Mouse (Mus musculus): ENCODE data around the gene Ankrd28. TPM values are rescaled to one million over a fixed set of nuclear protein-coding genes. Genes with fewer than 3 reads are reported as not detected.

Ankrd28 gene
- polyA plus RNA-seq, 1 experiment from 2014 or later: 9.4 TPM

- 65% methylated on average over 13 of the region's 13 CpGs for WGBS
- Histone ChIP-seq H3K4me1 (ENCODE audit: control insufficient read depth, insufficient read depth, low read length) (no peaks in the 10 kb centered on the region), H3K9me3 (replicated peaks; ENCODE audit: control insufficient read depth, low read length, poor library complexity, severe bottlenecking) (no peaks in the 10 kb centered on the region), H3K36me3 (ENCODE audit: control insufficient read depth, insufficient read depth, low read length) (0 out of 2 replicates have a peak, but pooled peaks cover 5% of the 10 kb centered on the region), H3K4me2 (ENCODE audit: low read length) (no peak overlapping the region), H3K4me3 (ENCODE audit: low read depth, low read length) (no peak overlapping the region), H3K27me3 (ENCODE audit: control insufficient read depth, insufficient read depth, low read depth, low read length) (no peaks in the 10 kb centered on the region), H3K27ac (ENCODE audit: low read length) (peak overlapping the region; percentile 30; the same call in 1 of the 2 replicates), H3K9ac (ENCODE audit: low read depth, low read length) (no peak overlapping the region)
- ATAC-seq: no peak
These were observed 161.3 kb downstream of the Ankrd28 start for GRCm38 (mm10) chr14:31669161-31669611.

- Histone ChIP-seq H3K9me3 (replicated peaks; ENCODE audit: control insufficient read depth, low read length, poor library complexity, severe bottlenecking) (no peaks in the 10 kb centered on the region), H3K36me3 (ENCODE audit: control insufficient read depth, insufficient read depth, low read length) (0 out of 2 replicates have a peak, but pooled peaks cover 5% of the 10 kb centered on the region), H3K9ac (ENCODE audit: low read depth, low read length) (no peak overlapping the region), H3K4me1 (ENCODE audit: control insufficient read depth, insufficient read depth, low read length) (peaks cover under 1% of the 10 kb centered on the region; the same call in 1 of the 2 replicates), H3K4me3 (ENCODE audit: low read depth, low read length) (no peak overlapping the region), H3K4me2 (ENCODE audit: low read length) (no peak overlapping the region), H3K27me3 (ENCODE audit: control insufficient read depth, insufficient read depth, low read depth, low read length) (no peaks in the 10 kb centered on the region), H3K27ac (ENCODE audit: low read length) (no peak overlapping the region)
- no peak for ATAC-seq
- 84% methylated on average over 13 of the region's 13 CpGs for WGBS
These were observed 162.1 kb downstream of the Ankrd28 start for GRCm38 (mm10) chr14:31668326-31668725.

GRCm38 (mm10) chr14:31667741-31668140 is 162.7 kb downstream of the Ankrd28 start:
- Histone ChIP-seq H3K9me3 (replicated peaks; ENCODE audit: control insufficient read depth, low read length, poor library complexity, severe bottlenecking) (no peaks in the 10 kb centered on the region), H3K4me3 (ENCODE audit: low read depth, low read length) (no peak overlapping the region), H3K4me2 (ENCODE audit: low read length) (no peak overlapping the region), H3K4me1 (ENCODE audit: control insufficient read depth, insufficient read depth, low read length) (peaks cover 4% of the 10 kb centered on the region; the same call in 1 of the 2 replicates), H3K27me3 (ENCODE audit: control insufficient read depth, insufficient read depth, low read depth, low read length) (no peaks in the 10 kb centered on the region), H3K9ac (ENCODE audit: low read depth, low read length) (no peak overlapping the region), H3K36me3 (ENCODE audit: control insufficient read depth, insufficient read depth, low read length) (0 out of 2 replicates have a peak, but pooled peaks cover 5% of the 10 kb centered on the region), H3K27ac (ENCODE audit: low read length) (no peak overlapping the region)
- 87% methylated on average over 6 of the region's 6 CpGs for WGBS
- ATAC-seq: no peak

GRCm38 (mm10) chr14:31666931-31667705 is 163.3 kb downstream of the Ankrd28 start:
- ATAC-seq: no peak
- Histone ChIP-seq H3K27ac (ENCODE audit: low read length) (no peak overlapping the region), H3K4me1 (ENCODE audit: control insufficient read depth, insufficient read depth, low read length) (peaks cover 11% of the 10 kb centered on the region; the same call in 1 of the 2 replicates), H3K4me2 (ENCODE audit: low read length) (no peak overlapping the region), H3K9ac (ENCODE audit: low read depth, low read length) (no peak overlapping the region), H3K27me3 (ENCODE audit: control insufficient read depth, insufficient read depth, low read depth, low read length) (no peaks in the 10 kb centered on the region), H3K4me3 (ENCODE audit: low read depth, low read length) (no peak overlapping the region), H3K36me3 (ENCODE audit: control insufficient read depth, insufficient read depth, low read length) (0 out of 2 replicates have a peak, but pooled peaks cover 5% of the 10 kb centered on the region), H3K9me3 (replicated peaks; ENCODE audit: control insufficient read depth, low read length, poor library complexity, severe bottlenecking) (no peaks in the 10 kb centered on the region)
- 95% methylated on average over 28 of the region's 28 CpGs for WGBS

DNA sequence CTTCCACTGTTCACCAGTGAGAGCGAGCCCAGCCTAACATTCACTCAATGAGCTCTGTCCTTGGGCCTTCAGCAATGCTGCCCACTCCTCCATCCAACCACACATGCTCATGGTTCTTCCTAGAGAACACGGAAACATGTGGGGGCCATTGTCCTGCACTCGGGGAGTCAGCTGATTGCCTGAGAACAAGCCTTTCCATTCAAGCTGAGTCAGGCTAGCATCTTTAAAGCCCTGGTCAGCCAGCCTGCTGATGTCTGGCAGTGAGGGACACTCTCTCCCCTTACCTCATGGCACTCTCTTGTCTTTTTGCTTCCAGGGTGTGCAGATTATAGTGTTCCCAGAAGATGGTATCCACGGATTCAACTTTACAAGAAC is 164.9 kb downstream of the Ankrd28 start:
- peaks cover 13% of the 10 kb centered on the region; the same call in 1 of the 2 replicates for H3K4me1 ChIP-seq (ENCODE audit: control insufficient read depth, insufficient read depth, low read length)
- H3K4me2 ChIP-seq (ENCODE audit: low read length): no peak overlapping the region
- no peak overlapping the region for H3K27ac ChIP-seq (ENCODE audit: low read length)
- no peaks in the 10 kb centered on the region for H3K27me3 ChIP-seq (ENCODE audit: control insufficient read depth, insufficient read depth, low read depth, low read length)
- no peak for ATAC-seq
- 86% methylated on average over 4 of the region's 4 CpGs for WGBS
- 0 out of 2 replicates have a peak, but pooled peaks cover 5% of the 10 kb centered on the region for H3K36me3 ChIP-seq (ENCODE audit: control insufficient read depth, insufficient read depth, low read length)
- no peaks in the 10 kb centered on the region for H3K9me3 ChIP-seq (replicated peaks; ENCODE audit: control insufficient read depth, low read length, poor library complexity, severe bottlenecking)
- H3K9ac ChIP-seq (ENCODE audit: low read depth, low read length): no peak overlapping the region
- no peak overlapping the region for H3K4me3 ChIP-seq (ENCODE audit: low read depth, low read length)

DNA sequence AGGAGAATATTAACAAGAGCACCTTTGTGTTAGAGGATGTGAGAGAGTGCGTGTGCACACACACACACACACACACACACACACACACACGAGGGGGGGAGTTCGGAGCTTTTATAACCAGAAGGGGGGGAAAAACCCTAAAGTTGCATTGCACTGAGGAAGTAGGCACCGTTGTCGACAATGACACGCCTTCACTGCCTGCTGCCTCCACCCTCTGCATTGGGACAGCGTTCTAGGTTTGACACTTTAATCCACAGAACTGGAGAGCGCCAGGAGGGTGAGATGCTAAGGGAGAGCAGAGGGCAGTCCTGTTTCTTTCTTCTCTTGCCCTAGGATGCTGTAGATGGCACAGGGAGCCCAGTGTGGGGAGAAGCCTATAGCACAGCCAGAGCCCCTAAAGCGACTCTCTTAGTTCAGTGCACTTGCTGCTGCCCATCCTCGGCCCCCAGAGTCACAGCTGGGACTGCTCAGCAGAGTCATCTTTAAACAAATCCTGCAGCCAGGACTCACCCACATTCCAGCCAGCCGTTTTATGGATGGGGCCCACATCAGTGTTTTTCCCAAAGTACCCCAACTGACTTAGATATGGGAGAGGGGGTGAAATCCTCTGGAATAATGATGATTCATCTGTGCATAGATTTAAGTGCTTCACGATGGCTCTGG is 165.4 kb downstream of the Ankrd28 start:
- Histone ChIP-seq H3K36me3 (ENCODE audit: control insufficient read depth, insufficient read depth, low read length) (0 out of 2 replicates have a peak, but pooled peaks cover 5% of the 10 kb centered on the region), H3K4me2 (ENCODE audit: low read length) (no peak overlapping the region), H3K9me3 (replicated peaks; ENCODE audit: control insufficient read depth, low read length, poor library complexity, severe bottlenecking) (no peaks in the 10 kb centered on the region), H3K27ac (ENCODE audit: low read length) (no peak overlapping the region), H3K4me3 (ENCODE audit: low read depth, low read length) (no peak overlapping the region), H3K27me3 (ENCODE audit: control insufficient read depth, insufficient read depth, low read depth, low read length) (no peaks in the 10 kb centered on the region), H3K9ac (ENCODE audit: low read depth, low read length) (no peak overlapping the region), H3K4me1 (ENCODE audit: control insufficient read depth, insufficient read depth, low read length) (peaks cover 13% of the 10 kb centered on the region; the same call in 1 of the 2 replicates)
- no peak for ATAC-seq
- WGBS: 64% methylated on average over 12 of the region's 12 CpGs

DNA sequence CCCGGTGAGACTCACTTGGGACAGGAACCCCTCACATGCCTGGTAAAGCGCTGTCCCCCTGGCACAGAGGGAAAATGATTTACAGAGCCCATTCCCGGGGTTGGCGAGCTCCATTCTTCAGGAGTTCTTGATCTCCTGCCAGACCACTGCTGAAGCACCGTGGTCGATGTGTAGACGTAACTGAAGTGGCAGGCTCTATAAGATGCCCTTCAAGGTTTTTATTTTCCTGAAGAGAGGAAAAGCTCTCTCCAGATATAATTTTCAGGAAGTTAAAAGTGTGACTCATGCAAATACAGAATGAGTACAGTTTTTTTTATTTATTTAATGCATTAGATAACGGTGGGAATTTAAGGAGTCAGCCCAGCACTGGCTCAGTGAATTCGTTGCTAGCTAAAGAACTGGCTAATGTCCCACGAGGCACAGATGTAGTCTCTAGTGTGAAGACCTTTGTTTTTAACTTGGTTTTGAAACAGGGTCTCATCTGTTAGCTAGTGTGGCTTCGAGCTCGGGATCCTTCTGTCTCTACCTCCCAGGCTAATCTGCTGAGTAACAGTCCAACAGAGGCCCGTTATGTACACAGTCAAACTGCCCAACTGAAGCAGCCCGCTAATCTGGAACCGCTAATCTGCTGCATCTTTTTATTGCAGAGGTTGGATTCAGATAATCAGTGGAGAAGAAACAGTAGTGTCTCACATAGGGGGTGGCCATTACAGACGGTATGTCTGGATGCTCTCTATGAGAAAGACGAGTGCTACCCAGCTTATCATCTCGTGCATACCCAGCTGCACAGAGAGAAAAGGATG is 166.2 kb downstream of the Ankrd28 start:
- no peak overlapping the region for H3K4me2 ChIP-seq (ENCODE audit: low read length)
- no peaks in the 10 kb centered on the region for H3K9me3 ChIP-seq (replicated peaks; ENCODE audit: control insufficient read depth, low read length, poor library complexity, severe bottlenecking)
- H3K4me1 ChIP-seq (ENCODE audit: control insufficient read depth, insufficient read depth, low read length): peaks cover 13% of the 10 kb centered on the region; the same call in 1 of the 2 replicates
- 0 out of 2 replicates have a peak, but pooled peaks cover 5% of the 10 kb centered on the region for H3K36me3 ChIP-seq (ENCODE audit: control insufficient read depth, insufficient read depth, low read length)
- no peak overlapping the region for H3K9ac ChIP-seq (ENCODE audit: low read depth, low read length)
- 59% methylated on average over 18 of the region's 18 CpGs for WGBS
- no peaks in the 10 kb centered on the region for H3K27me3 ChIP-seq (ENCODE audit: control insufficient read depth, insufficient read depth, low read depth, low read length)
- no peak overlapping the region for H3K4me3 ChIP-seq (ENCODE audit: low read depth, low read length)
- no peak for ATAC-seq
- peak overlapping the region; percentile 98; the same call in 1 of the 2 replicates for H3K27ac ChIP-seq (ENCODE audit: low read length)

DNA sequence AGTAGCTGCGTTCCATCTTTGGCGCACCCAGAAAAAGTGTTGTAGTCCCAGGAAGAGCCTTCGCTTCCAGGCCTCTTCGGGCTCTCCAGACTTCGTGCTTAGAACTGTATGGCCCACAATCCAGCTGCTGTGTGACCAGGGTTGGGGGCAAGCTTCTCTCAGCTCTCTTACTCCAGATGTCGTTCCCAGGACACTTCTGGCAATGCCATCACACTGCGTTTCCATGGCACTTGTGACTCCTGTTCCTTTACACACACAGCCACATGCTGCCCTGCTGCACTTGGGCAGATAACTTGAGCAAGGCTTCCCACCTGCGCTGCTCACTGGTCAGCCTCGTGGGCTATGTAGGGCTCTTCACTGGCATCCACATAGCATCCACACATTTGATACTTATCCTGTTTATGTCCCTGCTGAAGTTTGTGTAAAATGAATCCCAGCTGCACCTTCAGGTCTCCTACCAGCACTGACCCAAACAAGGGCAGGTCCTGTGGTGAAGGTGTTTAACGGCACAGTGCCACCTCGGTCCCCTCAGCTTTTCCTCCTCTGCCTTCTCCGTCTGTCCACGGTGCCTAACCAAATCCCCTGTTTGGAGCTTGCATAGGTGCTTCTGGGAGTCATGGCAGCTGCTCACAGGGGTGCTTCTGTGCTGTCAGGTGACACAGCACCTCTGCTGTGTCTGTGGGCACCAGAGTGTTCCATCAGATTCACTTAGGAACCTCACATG is 166.9 kb downstream of the Ankrd28 start:
- H3K27ac ChIP-seq (ENCODE audit: low read length): peak overlapping the region; percentile 98
- 0 out of 2 replicates have a peak, but pooled peaks cover 5% of the 10 kb centered on the region for H3K36me3 ChIP-seq (ENCODE audit: control insufficient read depth, insufficient read depth, low read length)
- H3K4me1 ChIP-seq (ENCODE audit: control insufficient read depth, insufficient read depth, low read length): peaks cover 13% of the 10 kb centered on the region; the same call in 1 of the 2 replicates
- no peak overlapping the region for H3K9ac ChIP-seq (ENCODE audit: low read depth, low read length)
- no peaks in the 10 kb centered on the region for H3K27me3 ChIP-seq (ENCODE audit: control insufficient read depth, insufficient read depth, low read depth, low read length)
- 91% methylated on average over 13 of the region's 13 CpGs for WGBS
- no peaks in the 10 kb centered on the region for H3K9me3 ChIP-seq (replicated peaks; ENCODE audit: control insufficient read depth, low read length, poor library complexity, severe bottlenecking)
- ATAC-seq: no peak
- H3K4me3 ChIP-seq (ENCODE audit: low read depth, low read length): no peak overlapping the region
- H3K4me2 ChIP-seq (ENCODE audit: low read length): no peak overlapping the region
